Mouse (Mus musculus) adrenal gland, postnatal 25 days (tissue): ENCODE data around the gene Lasp1. TPM values are rescaled to one million over a fixed set of nuclear protein-coding genes. Genes with fewer than 3 reads are reported as not detected.
A peak's percentile ranks its signal among the peaks of the same experiment; 100 is the strongest.
"Not testable (repeated sequence)": the region's sequence is repeated elsewhere in the genome, so short reads cannot be mapped to it uniquely, and the experiment has no call there.

Source experiments
- DNase-seq: peaks from one replicate; pipeline ENCODE4 v3.0.0; 2021; ENCODE audit warnings: mixed read lengths
- long read RNA-seq: library from polyadenylated mRNA; stranded (forward); transcript quantifications from one replicate; pipeline ENCODE4 v2.0.0, GENCODE M21; 2021
- total RNA-seq: library from RNA; stranded (reverse); gene quantifications from 2 replicates; pipeline ENCODE4 v1.2.3, GENCODE M21; 2021

Gene Lasp1
- total RNA-seq = 103 and 142 TPM in 2 replicates
- long read RNA-seq, transcript Lasp1-205 (3 exons, 758 nt) = minor isoform, 6 of 130 reads
- long read RNA-seq, transcript Lasp1-201 (7 exons, 3,540 nt) = major isoform, 51 of 130 reads
- long read RNA-seq, partial matches to known transcripts = 67 of 130 reads
- long read RNA-seq, other reads (novel, unspliced or antisense) = 6 of 130 reads

DNA sequence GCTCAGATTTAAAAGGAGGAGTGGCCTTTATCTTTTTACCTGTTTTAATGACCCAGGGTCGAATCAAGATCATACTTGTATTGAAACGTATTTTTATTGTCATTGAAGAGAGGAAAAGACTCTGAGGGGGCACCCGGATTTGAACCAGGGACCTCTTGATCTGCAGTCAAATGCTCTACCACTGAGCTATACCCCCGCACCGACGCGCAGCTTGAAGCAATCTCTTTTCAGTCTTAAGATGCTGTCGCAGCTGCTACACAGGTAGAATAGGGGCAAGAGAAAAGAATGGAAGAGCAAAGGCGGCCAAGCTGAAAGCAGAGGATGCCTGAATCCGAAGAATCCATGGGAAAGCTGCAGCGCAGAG, at the start of gene Lasp1:
Lasp1 (plus strand) TSS at position 219 of the 364 bp plus-strand sequence.
- DNase-seq = peak; percentile 87

- DNase-seq = no peak
Measured at GRCm38 (mm10) chr11:97753277-97753676, 45.5 kb upstream of the Lasp1 start.

GRCm38 (mm10) chr11:97758125-97758524, 40.7 kb upstream of the Lasp1 start:
- no peak for DNase-seq

GRCm38 (mm10) chr11:97758942-97759341, 39.9 kb upstream of the Lasp1 start:
- no peak for DNase-seq

DNA sequence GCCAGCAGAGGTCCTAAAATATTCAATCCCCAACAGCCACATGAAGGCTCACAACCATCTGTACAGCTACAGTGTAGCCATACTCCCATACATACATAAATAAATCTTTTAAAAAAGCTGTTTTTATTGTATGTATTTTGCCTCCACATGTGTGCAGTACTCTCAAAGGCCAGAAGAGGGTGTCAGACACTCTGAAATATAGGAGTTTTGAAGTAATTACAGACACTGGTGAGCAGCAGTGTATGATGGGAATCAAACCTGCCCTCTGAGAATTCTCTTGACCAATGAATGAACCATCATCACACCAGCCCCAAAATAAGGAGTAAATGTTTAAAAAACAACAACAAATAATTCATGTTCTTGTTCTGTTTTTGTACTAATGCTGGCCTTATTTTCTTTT, 37.2 kb upstream of the Lasp1 start:
- DNase-seq = no peak

DNA sequence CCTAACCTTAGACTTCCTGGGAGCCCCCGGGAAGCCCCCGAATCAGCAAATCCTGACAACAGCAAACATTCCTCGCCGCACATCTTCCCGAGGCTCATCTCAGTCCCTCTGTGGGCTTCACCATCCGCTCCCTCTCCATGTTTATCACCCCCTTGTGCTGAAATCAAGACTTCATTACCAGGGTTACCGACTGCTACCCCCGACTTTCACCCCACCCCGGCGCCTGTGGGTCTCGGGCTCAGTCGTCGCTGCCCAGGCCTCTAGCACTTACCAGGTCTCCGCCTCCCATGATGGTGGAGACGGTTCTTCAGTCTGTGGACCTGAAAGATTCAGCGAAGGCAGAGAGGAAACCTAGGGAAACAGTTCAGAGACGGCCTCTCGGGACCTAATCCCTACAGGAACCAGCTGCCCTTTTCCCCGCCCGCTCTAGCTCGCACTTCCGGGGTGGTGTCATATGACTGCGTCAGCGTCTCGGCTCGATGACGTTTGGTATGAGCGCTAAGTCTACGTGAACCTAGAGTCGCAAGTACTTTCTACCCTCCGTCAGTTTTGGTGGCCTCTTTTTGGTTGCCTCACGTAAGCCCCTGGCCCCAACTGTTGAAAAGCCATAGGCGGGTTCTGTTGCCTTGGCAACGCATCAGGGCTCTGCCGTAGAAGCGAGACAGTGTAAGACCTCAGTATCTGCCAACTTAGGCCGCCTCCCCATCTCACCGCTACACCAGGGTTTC, 32.5 kb upstream of the Lasp1 start, which contains the start of gene Cwc25:
Cwc25 (minus strand) TSS at position 403 of the 728 bp plus-strand sequence.
- peak; percentile 93 for DNase-seq

- DNase-seq = no peak
Measured at GRCm38 (mm10) chr11:97769704-97770103, 29.1 kb upstream of the Lasp1 start.

DNA sequence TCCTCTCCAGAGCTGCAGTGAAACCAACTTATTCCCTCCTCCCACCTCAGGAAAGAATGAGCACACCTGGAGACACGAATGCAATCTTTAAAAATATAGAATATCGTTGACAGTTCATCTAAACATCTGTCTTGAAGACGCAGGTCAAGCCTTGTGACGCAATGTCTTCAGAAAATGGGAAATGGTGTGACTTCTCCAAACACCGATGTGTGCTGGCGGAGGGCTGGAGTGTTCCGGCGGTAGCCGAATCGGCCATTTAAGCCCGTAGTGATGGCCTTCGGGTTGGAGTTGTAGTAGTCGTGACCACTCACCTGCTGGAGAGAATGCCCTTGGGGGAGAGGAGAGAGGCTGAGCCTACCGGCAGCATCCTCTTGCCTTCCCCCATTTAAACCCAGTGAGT, 27.4 kb upstream of the Lasp1 start:
- DNase-seq = no peak

- DNase-seq = no peak
Measured at GRCm38 (mm10) chr11:97775186-97775585, 23.6 kb upstream of the Lasp1 start.

DNA sequence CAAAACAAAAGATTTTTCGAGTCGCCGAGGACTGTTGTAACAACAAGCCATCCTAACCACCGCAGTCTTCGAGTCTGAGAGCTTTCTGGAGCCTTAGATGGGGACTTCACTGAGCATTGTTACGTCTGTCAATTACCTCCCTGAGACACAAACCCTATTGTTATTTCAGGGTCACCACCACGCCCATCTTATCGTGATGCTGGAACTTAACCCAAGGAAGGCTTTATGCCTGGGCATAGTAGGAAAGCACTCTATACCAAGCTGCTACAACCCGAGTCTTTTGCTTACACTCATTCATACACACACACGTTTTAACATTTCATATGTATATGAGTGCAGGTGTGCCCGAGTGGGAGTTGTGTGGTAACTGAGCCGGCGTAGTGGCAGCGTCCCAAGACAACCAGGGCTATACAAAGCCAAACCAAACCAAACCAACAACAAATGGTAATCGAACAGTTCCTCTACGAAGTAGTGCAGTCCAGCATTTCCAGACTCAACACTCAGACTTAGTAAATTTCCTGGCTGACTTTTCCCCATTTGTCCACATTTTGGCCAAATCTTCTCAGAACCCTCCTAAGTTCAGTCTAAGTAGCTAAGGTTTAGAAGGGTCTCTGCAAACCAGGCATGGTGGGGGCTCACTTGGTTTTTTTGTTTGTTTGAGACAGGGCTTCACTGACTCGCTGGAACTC, 22.8 kb upstream of the Lasp1 start, which contains the start of gene 1700001P01Rik:
1700001P01Rik (minus strand) TSS at position 111 of the 689 bp plus-strand sequence.
- DNase-seq = no peak

DNA sequence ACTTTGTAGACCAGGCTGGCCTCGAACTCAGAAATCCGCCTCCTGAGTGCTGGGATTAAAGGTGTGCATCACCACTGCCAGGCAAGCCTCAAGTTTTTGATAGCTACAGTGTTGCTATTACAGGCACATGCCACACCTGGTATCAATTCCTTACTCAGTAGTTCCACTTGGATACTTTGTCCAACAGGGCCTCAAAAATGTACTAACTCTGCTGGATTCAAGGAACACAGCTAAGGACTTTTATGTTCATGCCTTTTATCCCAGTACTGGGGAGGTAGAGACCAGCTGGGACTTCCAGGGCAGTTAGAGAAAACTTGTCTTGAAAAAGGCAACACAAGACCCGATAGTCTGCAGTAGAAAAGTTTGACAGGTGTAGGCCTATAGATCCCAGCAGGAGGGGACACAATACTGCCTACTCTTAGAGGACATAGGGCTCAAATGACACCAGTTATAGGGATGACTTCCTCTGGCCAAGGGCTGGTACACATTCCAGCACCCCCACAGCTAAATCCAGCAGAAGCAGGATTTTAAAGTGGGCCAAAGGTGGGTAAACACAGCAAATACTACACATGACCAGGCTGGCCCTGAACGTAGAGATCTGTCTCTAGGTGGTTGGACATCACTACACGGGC, 22.2 kb upstream of the Lasp1 start:
- no peak for DNase-seq

DNA sequence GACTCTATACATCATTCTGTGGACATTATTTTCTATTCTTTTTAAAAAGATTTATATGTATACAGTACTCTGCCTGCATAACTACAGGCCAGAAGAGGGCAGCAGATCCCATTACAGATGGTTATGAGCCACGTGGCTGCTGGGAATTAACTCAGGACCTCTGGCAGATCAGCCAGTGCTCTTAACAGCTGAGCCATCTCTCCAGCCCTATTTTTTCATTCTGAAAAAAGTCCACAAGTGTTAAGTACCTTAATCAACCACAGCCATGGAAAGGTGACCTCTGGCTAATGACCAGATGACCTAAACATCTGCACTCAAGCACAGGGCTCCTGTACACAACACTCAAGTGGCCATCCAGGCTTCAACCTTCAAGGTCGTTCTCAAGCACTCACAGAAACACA, 21.7 kb upstream of the Lasp1 start:
- no peak for DNase-seq

GRCm38 (mm10) chr11:97778918-97779317, 19.9 kb upstream of the Lasp1 start:
- DNase-seq = no peak

GRCm38 (mm10) chr11:97779968-97780701, 18.7 kb upstream of the Lasp1 start:
- no peak for DNase-seq

DNA sequence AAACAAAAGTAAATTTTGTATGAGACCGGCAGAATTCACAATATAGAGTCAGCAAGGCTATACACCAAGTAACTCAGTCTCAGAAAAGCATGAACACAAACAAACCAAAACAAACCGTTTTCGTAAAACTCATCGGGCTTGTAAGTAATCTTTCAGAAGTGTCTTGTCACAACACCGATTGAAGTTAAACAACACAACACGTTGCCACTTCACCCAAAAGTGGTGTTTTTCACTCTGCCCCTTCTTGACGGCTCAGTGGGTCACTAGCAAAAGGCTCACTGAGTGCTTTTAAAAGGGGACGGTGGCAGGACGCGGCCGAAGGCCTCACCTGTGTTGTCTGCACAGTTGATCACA, 17.3 kb upstream of the Lasp1 start:
- DNase-seq = no peak

- peak; percentile 100 for DNase-seq
Measured at GRCm38 (mm10) chr11:97781832-97782563, 16.8 kb upstream of the Lasp1 start, which contains the start of gene Rpl23. TSS of gene Rpl23 (minus strand) at chr11:97782437.

- DNase-seq = no peak
Measured at GRCm38 (mm10) chr11:97782564-97782895, 16.3 kb upstream of the Lasp1 start.

DNA sequence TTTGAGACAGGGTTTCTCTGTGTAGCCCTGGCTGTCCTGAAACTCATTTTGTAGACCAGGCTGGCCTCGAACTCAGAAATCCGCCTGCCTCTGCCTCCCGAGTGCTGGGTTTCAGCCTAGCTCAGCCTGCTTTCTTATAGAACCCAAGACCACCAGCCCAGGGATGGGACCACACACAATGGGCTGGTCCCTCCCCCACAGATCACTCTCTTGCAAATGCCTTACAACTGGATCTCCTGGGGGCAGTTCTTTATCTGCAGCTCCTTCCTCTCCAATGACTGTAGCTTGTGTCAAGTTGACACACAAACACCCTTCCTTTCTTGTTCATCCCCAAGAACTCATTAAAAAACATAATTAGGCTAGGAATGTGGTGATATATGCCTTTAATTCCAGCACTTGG, 10.8 kb upstream of the Lasp1 start:
- DNase-seq = no peak

DNA sequence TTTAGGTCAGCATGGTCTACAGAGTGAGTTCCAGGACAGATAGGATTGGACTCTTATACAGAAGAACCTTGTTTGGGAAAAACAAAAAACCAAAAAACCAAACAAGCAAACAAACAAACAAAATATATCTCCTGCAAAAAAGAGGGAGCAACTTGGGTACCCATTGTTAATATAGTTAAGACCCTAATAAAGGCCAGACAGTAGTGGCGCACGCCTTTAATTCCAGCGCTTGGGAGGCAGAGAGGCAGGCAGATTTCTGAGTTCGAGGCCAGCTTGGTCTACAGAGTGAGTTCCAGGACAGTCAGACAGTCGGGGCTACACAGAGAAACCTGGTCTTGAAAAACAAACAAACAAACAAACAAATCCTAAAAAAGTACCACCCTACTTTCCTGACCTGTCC, 9.1 kb upstream of the Lasp1 start:
- DNase-seq = no peak

GRCm38 (mm10) chr11:97790778-97791438, 7.9 kb upstream of the Lasp1 start:
- DNase-seq = not testable (repeated sequence)

DNA sequence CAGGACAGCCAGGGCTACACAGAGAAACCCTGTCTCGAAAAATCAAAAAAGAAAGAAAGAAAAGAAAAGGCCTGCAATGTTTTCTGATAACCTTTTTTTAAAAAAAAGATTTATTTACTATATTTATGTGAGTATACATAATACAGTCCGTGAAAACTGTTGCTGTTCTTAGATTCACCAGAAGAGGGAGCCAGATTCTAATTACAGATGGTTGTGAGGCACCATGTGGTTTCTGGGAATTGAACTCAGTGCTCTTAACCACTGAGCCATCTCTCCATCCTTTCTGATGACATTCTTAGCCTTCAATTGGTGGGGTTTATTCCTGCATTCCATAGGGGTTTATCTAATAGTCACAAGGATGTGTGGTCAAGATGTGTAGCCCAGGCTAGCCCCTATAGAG, 5.6 kb upstream of the Lasp1 start:
- no peak for DNase-seq
